ENCODE assay signal across 35 mouse cellular contexts in the genomic region with DNA sequence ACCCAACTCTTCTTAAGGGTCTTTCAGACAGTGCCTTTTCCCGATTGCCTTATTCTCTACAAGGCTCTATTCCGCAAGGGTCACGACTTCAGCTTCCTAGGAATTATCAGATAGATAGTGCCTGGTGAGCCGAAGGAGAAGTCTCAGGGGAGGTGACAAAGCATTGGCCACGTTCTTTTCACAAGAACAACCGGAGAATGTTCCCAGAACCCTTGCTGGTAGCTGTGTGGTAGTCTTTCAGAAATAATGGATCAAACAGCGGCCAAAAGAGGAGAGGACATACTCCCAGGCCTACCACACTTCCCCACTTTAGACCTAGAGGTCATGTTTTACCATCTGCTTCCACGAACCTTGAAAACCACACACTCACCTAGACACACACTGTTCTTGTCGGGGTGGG.
"Had no signal": no experiment of that assay in that cellular context is flagged by ENCODE, and none has a peak within 500 bp of the region (broad histone marks: within the 10 kb centered on the region; RNA-seq: fewer than 3 reads in every experiment).

No protein-coding gene starts in this region.

- H3K36me3 ChIP-seq: heart, embryonic 10.5 days; heart, embryonic 12.5 days; heart, embryonic 13.5 days; heart, embryonic 15.5 days; hindbrain, embryonic 10.5 days; hindbrain, embryonic 12.5 days; hindbrain, embryonic 13.5 days; hindbrain, embryonic 15.5 days; intestine, embryonic 15.5 days; kidney, embryonic 15.5 days had no signal

- ATAC-seq: hindbrain, embryonic 16.5 days; hindbrain, postnatal 0 days; inflammation-experienced regulatory T-cells, adult 6 months; intestine, embryonic 15.5 days; intestine, embryonic 16.5 days; intestine, postnatal 0 days had no signal

- DNase-seq: heart, postnatal 10 days; heart, postnatal 14 days; heart, postnatal 36 days; heart, postnatal 4 days; kidney, adult 11 months; kidney, adult 18-20 months; kidney, adult 2 months; kidney, adult 8-10 months; kidney, adult 9 months; kidney, postnatal 10 days; kidney, postnatal 14 days; kidney, postnatal 25 days; kidney, postnatal 36 days; kidney, postnatal 4 days; layer of hippocampus, adult 9-11 months; layer of hippocampus, postnatal 36 days had no signal

- H3K27ac ChIP-seq: heart, embryonic 10.5 days; heart, embryonic 13.5 days; heart, embryonic 15.5 days; hindbrain, embryonic 10.5 days; hindbrain, embryonic 12.5 days; hindbrain, embryonic 13.5 days; hindbrain, embryonic 14.5 days; hindbrain, embryonic 15.5 days; hindbrain, postnatal 0 days; intestine, embryonic 15.5 days; kidney, embryonic 15.5 days; kidney, postnatal 0 days; layer of hippocampus, adult 2 months had no signal

- H3K4me1 ChIP-seq: heart, embryonic 13.5 days; heart, embryonic 15.5 days; hindbrain, embryonic 10.5 days; hindbrain, embryonic 12.5 days; hindbrain, embryonic 13.5 days; hindbrain, embryonic 15.5 days; intestine, embryonic 15.5 days; kidney, embryonic 15.5 days had no signal

- H3K9me3 ChIP-seq: heart, embryonic 10.5 days; heart, embryonic 15.5 days; hindbrain, embryonic 10.5 days; hindbrain, embryonic 12.5 days; hindbrain, embryonic 13.5 days; hindbrain, embryonic 15.5 days; intestine, embryonic 15.5 days had no signal

- H3K4me2 ChIP-seq: heart, embryonic 11.5 days; heart, embryonic 12.5 days; heart, embryonic 13.5 days; heart, embryonic 15.5 days; hindbrain, embryonic 12.5 days; hindbrain, embryonic 13.5 days; hindbrain, embryonic 14.5 days; hindbrain, embryonic 15.5 days; intestine, embryonic 15.5 days; kidney, embryonic 15.5 days had no signal

- H3K27me3 ChIP-seq: heart, embryonic 12.5 days; heart, embryonic 13.5 days; heart, embryonic 15.5 days; hindbrain, embryonic 12.5 days; hindbrain, embryonic 13.5 days; hindbrain, embryonic 15.5 days; intestine, embryonic 15.5 days; kidney, embryonic 15.5 days had no signal

- H3K4me3 ChIP-seq: heart, embryonic 10.5 days; heart, embryonic 12.5 days; heart, embryonic 13.5 days; heart, embryonic 15.5 days; hindbrain, embryonic 10.5 days; hindbrain, embryonic 12.5 days; hindbrain, embryonic 13.5 days; hindbrain, embryonic 15.5 days; intestine, embryonic 15.5 days; kidney, embryonic 15.5 days; layer of hippocampus, adult 2 months had no signal

- H3K9ac ChIP-seq: heart, embryonic 12.5 days; heart, embryonic 13.5 days; heart, embryonic 15.5 days; hindbrain, embryonic 12.5 days; hindbrain, embryonic 13.5 days; hindbrain, embryonic 14.5 days; hindbrain, embryonic 15.5 days; intestine, embryonic 15.5 days; kidney, embryonic 15.5 days had no signal
